Mouse (Mus musculus): ENCODE data around the gene Vmn2r1.

DNA sequence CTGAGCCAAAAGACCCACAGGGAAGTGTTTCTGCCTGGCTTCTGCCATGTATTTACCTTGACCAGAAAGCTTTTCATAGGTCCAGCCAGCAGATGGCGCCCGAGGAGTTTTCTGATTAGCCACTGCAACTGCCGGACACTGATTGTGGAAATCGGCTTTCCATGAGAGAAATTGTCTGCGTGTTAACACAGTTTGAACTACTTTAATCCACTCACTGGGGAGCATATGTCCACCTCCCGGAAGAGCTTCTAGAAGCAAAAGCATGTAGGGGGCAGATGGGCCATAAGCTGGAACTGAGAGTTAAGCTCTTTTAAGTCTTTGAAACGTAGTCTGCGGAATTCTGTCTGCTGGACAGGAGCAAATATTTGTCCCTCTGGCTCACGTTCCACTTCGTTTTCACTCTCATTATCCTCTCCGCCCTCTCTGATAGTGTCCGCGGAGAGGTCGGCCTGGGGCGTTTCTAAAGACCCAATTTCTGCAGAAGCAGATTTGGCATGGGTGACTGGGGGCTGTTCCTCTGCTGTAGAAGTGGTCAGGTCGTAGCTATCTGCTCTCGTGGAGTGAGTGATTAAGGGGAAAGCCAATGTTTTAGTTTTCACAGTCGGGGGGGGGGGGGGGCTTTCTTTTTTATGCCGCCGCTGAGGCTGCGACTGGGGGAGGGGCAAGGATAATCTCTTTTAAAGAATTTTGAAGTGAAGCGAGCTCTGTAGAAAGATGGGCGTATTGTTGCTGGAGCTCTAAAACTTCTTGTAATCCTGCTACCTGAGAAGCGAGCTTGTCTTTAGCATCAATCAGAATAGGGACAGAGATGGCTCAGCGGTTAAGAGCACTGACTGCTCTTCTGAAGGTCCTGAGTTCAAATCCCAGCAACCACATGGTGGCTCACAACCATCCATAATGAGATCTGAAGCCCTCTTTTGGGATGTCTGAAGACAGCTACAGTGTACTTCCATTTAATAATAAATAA, 41.2 kb upstream of the Vmn2r1 start:
- TF ChIP-seq CTCF (IDR thresholded peaks at IDR 0.05; ENCODE audit: borderline replicate concordance, control insufficient read depth, extremely low read depth, insufficient read depth, low read length, poor library complexity) (no peak), POLR2A (IDR thresholded peaks at IDR 0.05; ENCODE audit: control insufficient read depth, extremely low read depth, insufficient read depth, low read length, poor library complexity) (no peak)

Data from thymus, adult 2 months (tissue).